Mouse (Mus musculus) adrenal gland, postnatal 4 days (tissue): ENCODE measurements at regions not wholly inside any gene's neighbourhood (a gene's known extent, or its start where the extent isn't known, plus 50 kb on each side); places are given as distances from the start of the nearest gene placed in this dataset.

Source experiments
- DNase-seq, 2 experiments: peaks; one replicate each; pipeline ENCODE4 v3.0.0; 2021 to 2022; ENCODE audit warnings: low spot score in 2 of 2, mixed read lengths in 2 of 2

DNA sequence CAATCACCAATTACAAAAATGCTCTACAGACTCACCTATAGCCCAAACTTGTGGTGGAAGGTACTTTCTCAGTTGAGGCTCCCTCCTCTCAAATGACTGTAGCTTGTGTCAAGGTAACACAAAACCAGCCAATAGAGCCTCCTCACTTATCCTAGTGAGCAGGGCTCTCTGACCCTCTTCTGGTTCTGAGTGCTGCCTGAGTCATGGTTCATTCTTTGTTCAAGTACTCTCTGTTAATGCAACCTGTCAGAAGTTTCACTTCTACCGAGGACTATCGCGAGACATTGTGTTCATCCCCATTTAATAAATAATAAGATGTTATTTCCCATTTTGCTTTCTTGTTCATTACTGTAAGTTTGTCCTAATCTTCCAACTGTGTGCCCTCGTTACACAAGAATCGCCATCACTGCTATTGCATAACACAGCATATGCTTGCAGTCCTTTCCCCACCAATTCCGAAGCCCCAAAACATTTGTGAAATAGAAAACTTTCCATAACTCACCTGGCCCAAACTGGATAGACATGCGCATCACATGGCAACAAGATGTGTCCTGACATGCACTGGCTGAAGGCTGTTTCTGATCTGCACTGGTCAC is 59.6 kb upstream of the Nabp1 start:
- DNase-seq: no peak

DNA sequence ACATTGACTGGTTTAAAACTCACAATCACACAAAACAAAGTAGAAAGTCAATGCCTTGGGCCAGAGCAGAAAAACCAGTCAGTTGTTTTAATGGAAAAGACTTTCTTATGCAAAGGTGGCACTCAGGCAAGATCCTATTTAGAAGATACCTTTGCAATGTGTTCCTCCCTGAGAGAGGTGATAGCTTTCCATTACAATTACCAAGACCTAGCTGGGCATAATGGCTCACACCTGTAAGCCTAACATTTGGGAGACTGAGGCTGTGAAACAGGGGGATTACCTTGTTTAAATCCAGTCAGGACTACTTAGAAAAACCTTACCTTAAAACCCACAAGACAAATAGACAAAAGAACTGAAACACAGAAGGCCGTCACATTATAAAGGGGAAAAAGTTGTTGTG is 57.9 kb upstream of the Nabp1 start:
- DNase-seq: no peak

DNA sequence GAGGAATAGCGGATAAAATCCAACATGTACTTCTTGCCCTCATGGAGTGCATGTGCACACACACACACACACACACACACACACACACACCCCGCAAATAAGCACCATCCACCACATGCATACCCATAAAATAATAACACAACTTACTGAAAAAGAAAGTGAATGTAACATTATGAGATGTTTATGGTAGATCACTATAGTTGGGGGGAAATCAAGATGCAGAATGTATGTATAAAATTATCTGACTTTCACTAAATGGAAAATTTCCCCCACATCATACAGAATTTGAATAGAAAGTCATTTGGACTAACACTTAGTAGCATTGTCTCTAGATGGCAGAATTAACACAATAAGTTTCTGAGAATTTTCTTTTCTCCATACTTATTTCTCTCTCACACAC is 57.2 kb upstream of the Nabp1 start:
- DNase-seq: no peak

DNA sequence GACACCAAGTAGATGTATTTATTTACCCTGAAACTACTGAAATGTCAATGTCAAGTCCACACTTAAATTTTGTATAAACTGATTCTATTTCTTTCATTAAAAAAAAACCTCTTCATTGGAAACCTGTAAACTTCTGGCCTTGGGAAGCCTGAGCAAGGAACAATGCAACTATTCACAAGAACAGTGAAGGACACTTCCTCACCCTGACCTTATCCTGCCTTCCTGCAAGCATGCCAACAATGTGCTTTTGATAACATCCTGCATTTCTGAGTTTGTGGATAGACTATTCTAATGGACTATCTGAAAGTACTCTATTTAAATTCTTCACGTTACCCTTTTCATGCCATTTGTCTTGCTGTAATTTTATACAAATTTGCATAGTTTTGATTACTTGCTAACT is 53.1 kb upstream of the Nabp1 start:
- no peak for DNase-seq

DNA sequence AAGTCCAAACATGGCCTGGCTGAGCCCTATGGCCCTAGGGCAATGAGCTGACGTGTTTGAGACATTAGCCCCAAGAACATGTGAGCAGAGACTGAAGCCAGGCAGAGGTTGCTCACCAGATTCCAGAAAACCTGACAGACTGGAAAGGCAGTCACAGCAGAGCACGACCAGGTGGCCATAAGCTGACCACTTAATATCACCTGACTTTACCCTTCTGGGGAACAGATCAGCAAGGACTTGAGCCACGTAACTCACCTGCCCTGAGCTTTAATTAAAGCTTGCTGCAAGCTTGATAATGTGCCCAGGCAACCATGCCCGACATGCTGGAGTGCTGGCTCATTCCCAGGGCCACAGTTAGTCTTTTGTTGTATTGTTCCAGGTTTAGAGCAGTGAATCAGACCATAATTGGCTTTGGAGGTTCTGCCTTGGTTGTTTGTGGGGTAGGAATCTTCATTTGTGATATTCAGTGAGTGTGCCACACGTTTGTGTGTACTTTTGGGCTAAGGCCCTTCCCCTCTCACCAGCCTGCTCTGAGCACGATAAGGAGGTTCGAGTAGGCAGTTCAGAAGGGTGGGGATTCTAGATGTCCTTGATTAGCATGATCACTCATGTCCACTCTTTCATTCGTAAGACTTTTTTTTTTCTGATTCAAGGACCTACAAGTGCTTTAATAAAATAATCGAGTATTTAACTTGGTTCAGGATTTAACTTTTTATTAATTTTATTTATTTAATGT is 52.1 kb upstream of the Nabp1 start:
- no peak for DNase-seq

DNA sequence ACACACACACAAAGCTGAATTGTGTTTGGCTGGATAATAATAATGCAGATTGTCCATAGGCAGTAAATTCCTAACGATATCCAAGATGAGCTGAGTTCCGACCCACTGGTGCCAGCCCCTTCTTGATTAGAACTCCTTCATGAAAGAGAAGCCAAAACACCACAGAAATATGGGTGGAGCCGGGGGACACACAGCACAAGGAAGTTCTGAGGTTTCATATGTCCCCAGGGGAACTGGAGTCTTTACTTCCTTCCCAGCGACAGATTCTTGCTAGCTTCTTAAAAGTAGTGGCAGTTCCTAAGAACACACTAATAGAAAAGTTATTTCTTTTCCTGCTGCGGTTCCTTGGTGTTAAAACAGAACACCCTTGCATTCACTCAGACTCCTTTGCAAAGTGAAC is 51.4 kb upstream of the Nabp1 start:
- no peak for DNase-seq

DNA sequence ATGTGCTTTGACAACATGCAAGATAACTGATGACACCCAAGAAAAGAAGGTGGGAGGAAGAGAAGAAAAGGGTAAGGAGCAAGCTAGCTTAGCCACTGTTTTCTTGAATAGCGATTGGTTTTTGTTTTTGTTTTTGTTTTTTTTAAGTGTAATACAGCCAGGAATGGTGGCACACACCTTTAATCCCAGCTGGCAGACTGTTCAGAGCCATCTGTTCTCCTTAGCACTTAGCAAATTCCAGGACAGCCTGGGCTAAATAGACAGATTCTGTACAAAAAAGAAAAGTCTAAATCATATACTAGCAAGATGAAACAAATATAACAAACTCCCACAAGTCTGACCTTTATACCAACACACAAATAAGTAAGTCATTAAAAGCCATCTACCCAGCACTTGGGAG is 50.4 kb upstream of the Nabp1 start:
- DNase-seq: no peak
